Mouse (Mus musculus) intestine, postnatal 0 days (tissue): ENCODE results near the gene Cwf19l2. TPM values are rescaled to one million over a fixed set of nuclear protein-coding genes. Genes with fewer than 3 reads are reported as not detected.

ENCODE experiments used
- ATAC-seq: fragments of 200-750 bp; cut with Nextera tagmentation; 2 replicates; pipeline ENCODE4 v1.8.0; 2017; ENCODE audit warnings: mild to moderate bottlenecking, moderate TSS enrichment, moderate library complexity
- H3K27ac ChIP-seq: fragments of 300-500 bp; sonication (generic); 2 replicates; pipeline ENCODE4 v1.5.1; 2014; ENCODE audit warnings: mild to moderate bottlenecking, low read depth, low read length, moderate library complexity
- H3K27me3 ChIP-seq: fragments of 300-500 bp; sonication (generic); replicated peaks from 2 replicates; pipeline ENCODE4 v1.6.1; 2014; ENCODE audit warnings: low read length, mixed read lengths; ENCODE audit not compliant: control insufficient read depth, insufficient read depth
- H3K36me3 ChIP-seq: fragments of 300-500 bp; sonication (generic); 2 replicates; pipeline ENCODE4 v1.6.1; 2014; ENCODE audit warnings: mild to moderate bottlenecking, moderate library complexity; ENCODE audit not compliant: control insufficient read depth, insufficient read depth
- H3K4me1 ChIP-seq: fragments of 300-500 bp; sonication (generic); replicated peaks from 2 replicates; pipeline ENCODE4 v1.6.1; 2014; ENCODE audit warnings: antibody characterized with exemption, low read length, mixed read lengths; ENCODE audit not compliant: control insufficient read depth, insufficient read depth
- H3K4me2 ChIP-seq: fragments of 300-500 bp; sonication (generic); replicated peaks from 2 replicates; pipeline ENCODE4 v1.6.1; 2014; ENCODE audit warnings: low read depth, mild to moderate bottlenecking, moderate library complexity
- H3K4me3 ChIP-seq: fragments of 300-500 bp; sonication (generic); 2 replicates; pipeline ENCODE4 v1.5.1; 2014; ENCODE audit warnings: low read depth, low read length
- H3K9ac ChIP-seq: fragments of 300-500 bp; sonication (generic); 2 replicates; pipeline ENCODE4 v1.6.1; 2014; ENCODE audit warnings: mild to moderate bottlenecking, low read depth, low read length
- H3K9me3 ChIP-seq: fragments of 300-500 bp; sonication (generic); 2 replicates; pipeline ENCODE4 v1.6.1; 2016; ENCODE audit warnings: mixed run types; ENCODE audit not compliant: control insufficient read depth
- CTCF ChIP-seq: sonication (generic); IDR thresholded peaks from 2 replicates; pipeline ENCODE4 v1.5.1; 2016; ENCODE audit warnings: low read depth, mild to moderate bottlenecking, control low read depth, antibody characterized with exemption, moderate library complexity
- WGBS: fragments of 180-500 bp; shearing (Covaris S2); extraction: QIAGEN DNeasy Blood & Tissue Kit; methylation state at CpG from one replicate; pipeline ENCODE4 v1.1.7; 2014; 5-methylcytosine and 5-hydroxymethylcytosine counted together
- polyA plus RNA-seq: library from polyadenylated mRNA; unstranded; fragments of >200 nt; fragmentation: Nextera tagmentation; extraction: Ambion mirVana; gene quantifications from 2 replicates; pipeline ENCODE4 v1.2.1, GENCODE M21; 2015

Cwf19l2 gene
- polyA plus RNA-seq, 1 experiment from 2014 or later = 6.5 TPM

DNA sequence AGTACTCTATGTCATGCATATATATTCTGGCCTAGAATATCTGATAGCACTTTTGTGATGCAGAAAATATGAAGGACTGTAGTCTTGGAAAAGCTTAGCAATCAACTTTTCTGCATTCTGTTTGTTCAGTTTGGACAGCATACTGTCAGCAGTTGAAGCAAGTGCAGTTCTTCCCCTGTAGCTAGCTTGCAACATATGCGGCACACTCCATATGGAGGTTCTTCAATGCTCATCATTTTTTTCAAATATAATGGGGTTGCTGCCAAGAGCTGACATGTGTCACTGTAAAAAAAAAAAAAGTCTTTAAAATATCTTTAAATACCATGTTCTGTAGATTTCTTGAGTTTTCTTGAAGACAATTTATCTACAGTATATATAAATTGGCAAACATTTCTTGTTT lies 115.8 kb downstream of the Cwf19l2 start:
- Histone ChIP-seq H3K4me2 (no peak overlapping the region), H3K4me3 (no peak overlapping the region), H3K27me3 (no peaks in the 10 kb centered on the region), H3K9me3 (no peaks in the 10 kb centered on the region), H3K36me3 (no peaks in the 10 kb centered on the region), H3K27ac (no peak overlapping the region), H3K9ac (no peak overlapping the region), H3K4me1 (no peaks in the 10 kb centered on the region)
- WGBS = 97% methylated on average over 1 of the region's 1 CpGs
- no peak for ATAC-seq
- no peak for TF ChIP-seq CTCF

DNA sequence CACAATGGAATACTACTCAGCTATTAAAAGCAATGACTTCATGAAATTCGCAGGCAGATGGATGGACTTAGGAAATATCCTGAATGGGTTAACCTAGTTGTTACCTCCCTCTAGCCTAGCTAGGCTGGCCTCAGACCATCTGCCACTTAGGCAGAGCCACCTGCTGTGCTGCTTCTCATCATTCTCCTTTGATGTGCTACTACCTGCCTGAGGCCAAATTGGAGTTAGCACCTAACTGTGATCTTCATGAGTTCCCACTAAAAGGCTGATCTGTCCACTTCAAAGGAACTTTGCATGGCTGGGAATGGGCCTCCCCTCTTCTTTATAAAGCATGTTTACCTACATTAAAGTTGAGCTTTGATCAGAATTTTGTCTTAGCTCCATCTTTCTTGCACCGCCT lies 117.6 kb downstream of the Cwf19l2 start:
- Histone ChIP-seq H3K4me2 (no peak overlapping the region), H3K4me1 (no peaks in the 10 kb centered on the region), H3K27ac (no peak overlapping the region), H3K27me3 (no peaks in the 10 kb centered on the region), H3K36me3 (no peaks in the 10 kb centered on the region), H3K4me3 (no peak overlapping the region), H3K9me3 (no peaks in the 10 kb centered on the region), H3K9ac (no peak overlapping the region)
- ATAC-seq = no peak
- no peak for TF ChIP-seq CTCF
- WGBS = 88% methylated on average over 2 of the region's 2 CpGs

Other genes starting within 250 kb of the Cwf19l2 start
- 4.8 TPM in 2 replicates for gene Alkbh8, start 68.5 kb upstream of the Cwf19l2 start, polyA plus RNA-seq
- gene Gucy1a2, start 129.2 kb downstream of the Cwf19l2 start, polyA plus RNA-seq = 0.25 and 0.31 TPM in 2 replicates